Mouse (Mus musculus) CH12F3 (cell line): ENCODE measurements around the gene Klhdc3.

Experiments used
- in situ Hi-C: fragments of 300-500 bp; cut with MboI; formaldehyde crosslinking; loops from 2 replicates; pipeline ENCODE4 v1.14.3; 2020; ENCODE audit warnings: low sequenced_read_pairs

Gene Klhdc3

GRCm38 (mm10) chr17:46680760-46681373 lies at the start of gene Klhdc3:
TSS of gene Klhdc3 (minus strand) at chr17:46680914.
- in situ Hi-C loops = no loop called here

GRCm38 (mm10) chr17:46728904-46729318 lies 48.2 kb upstream of the Klhdc3 start, which contains the start of gene Gnmt:
TSS of gene Gnmt (minus strand) at chr17:46729168.
- in situ Hi-C loops = no loop called here

GRCm38 (mm10) chr17:46728496-46728895 lies 47.8 kb upstream of the Klhdc3 start:
- in situ Hi-C loops = no loop called here

GRCm38 (mm10) chr17:46728021-46728420 lies 47.3 kb upstream of the Klhdc3 start:
- in situ Hi-C loops = no loop called here

GRCm38 (mm10) chr17:46727271-46727670 lies 46.6 kb upstream of the Klhdc3 start:
- in situ Hi-C loops = no loop called here

- in situ Hi-C loops = no loop called here
Observed at GRCm38 (mm10) chr17:46725731-46726645, 45.3 kb upstream of the Klhdc3 start.

- in situ Hi-C loops = no loop called here
Observed at GRCm38 (mm10) chr17:46725273-46725672, 44.6 kb upstream of the Klhdc3 start.

GRCm38 (mm10) chr17:46724477-46725084 lies 43.9 kb upstream of the Klhdc3 start:
- in situ Hi-C loops = no loop called here

- in situ Hi-C loops = no loop called here
Observed at GRCm38 (mm10) chr17:46721077-46721476, 40.4 kb upstream of the Klhdc3 start.

- in situ Hi-C loops = no loop called here
Observed at GRCm38 (mm10) chr17:46714756-46715481, 34.2 kb upstream of the Klhdc3 start.

- in situ Hi-C loops = no loop called here
Observed at GRCm38 (mm10) chr17:46713849-46714248, 33.1 kb upstream of the Klhdc3 start.

- in situ Hi-C loops = no loop called here
Observed at GRCm38 (mm10) chr17:46712442-46712841, 31.7 kb upstream of the Klhdc3 start.

GRCm38 (mm10) chr17:46711612-46712271 lies 31.0 kb upstream of the Klhdc3 start:
- in situ Hi-C loops = no loop called here

GRCm38 (mm10) chr17:46710959-46711597 lies 30.4 kb upstream of the Klhdc3 start, which contains the start of gene Pex6:
TSS of gene Pex6 (plus strand) at chr17:46711463.
- in situ Hi-C loops = no loop called here

- in situ Hi-C loops = no loop called here
Observed at GRCm38 (mm10) chr17:46706375-46707089, 25.8 kb upstream of the Klhdc3 start.

GRCm38 (mm10) chr17:46704887-46705835 lies 24.4 kb upstream of the Klhdc3 start, which contains the start of gene Ppp2r5d:
TSS of gene Ppp2r5d (minus strand) at chr17:46705111.
- in situ Hi-C loops = no loop called here

GRCm38 (mm10) chr17:46703971-46704886 lies 23.5 kb upstream of the Klhdc3 start:
- in situ Hi-C loops = no loop called here
